9 mouse cellular contexts compared by ENCODE assay signal in genomic region chr5:66209532-66210176, GRCm38 (mm10). TPM values are rescaled to one million over a fixed set of nuclear protein-coding genes. Genes with fewer than 3 reads are reported as not detected.
DNase-seq lines count a peak whose midpoint lies in the region; ATAC-seq lines count a peak whose summit lies in the region.
"Had no signal": no experiment of that assay in that cellular context is flagged by ENCODE, and none has a peak within 500 bp of the region (broad histone marks: within the 10 kb centered on the region; RNA-seq: fewer than 3 reads in every experiment).

No protein-coding gene starts in this region.

- ATAC-seq in megakaryocyte progenitor cell, adult 5-6 weeks (replicated peaks; ENCODE audit: poor library complexity) = peak; percentile 55; the same call in 1 of the 2 replicates
- no peak for ATAC-seq in erythroblast, adult 5-6 weeks (replicated peaks; ENCODE audit: low FRiP score, poor library complexity, severe bottlenecking)

- DNase-seq in layer of hippocampus, postnatal 14 days (ENCODE audit: low spot score in 2 of 2) = peak; percentile 6 to 25
- DNase-seq in layer of hippocampus, adult 9-11 months = no peak
- DNase-seq in CD4-positive helper T cell, adult 2 months (ENCODE audit: low read depth, low spot score) = peak; percentile 31
- peak; percentile 68 for DNase-seq in NIH3T3 (ENCODE audit: low read depth)
- no peak for DNase-seq in gastrocnemius, adult 18-20 months (ENCODE audit: low spot score)
- DNase-seq: adrenal gland, postnatal 14 days had no signal

RNA-seq across cellular contexts. Expression of gene Rbm47, which starts 36.7 kb away (rescaled TPM):
- 1 to 10 TPM; 1.5 to 5.4 TPM for total RNA-seq in layer of hippocampus, postnatal 14 days (2021)
- 4.4 and 6.1 TPM in 2 replicates for total RNA-seq in megakaryocyte progenitor cell, adult 5-6 weeks (2015)
- total RNA-seq in megakaryocyte progenitor cell, adult 5-6 weeks (2017) = 2.4 and 4.7 TPM in 2 replicates
- under 1 TPM; 0.57 to 0.66 TPM for total RNA-seq in gastrocnemius, adult 18-20 months (2021)
- total RNA-seq in erythroblast, adult 5-6 weeks (2015; ENCODE audit: low replicate concordance) = 2.5 and 5.6 TPM in 2 replicates
- total RNA-seq in erythroblast, adult 5-6 weeks (2017; ENCODE audit: low replicate concordance) = 0.68 and 3.8 TPM in 2 replicates

RNA-seq across cellular contexts. Expression of gene Nsun7, which starts 50.0 kb away (rescaled TPM):
- 10 to 100 TPM in 1 of 2 experiments, 1 to 10 TPM in 1; 8.8 to 10.2 TPM for total RNA-seq in layer of hippocampus, postnatal 14 days (2021)
- total RNA-seq in megakaryocyte progenitor cell, adult 5-6 weeks (2015) = not detected in 2 replicates
- 0.17 TPM in 1 of 2 replicates, not detected in the other for total RNA-seq in megakaryocyte progenitor cell, adult 5-6 weeks (2017)
- under 1 TPM in 1 of 2 experiments, not detected in 1; 0.18 TPM for total RNA-seq in gastrocnemius, adult 18-20 months (2021)
- not detected in 2 replicates for total RNA-seq in erythroblast, adult 5-6 weeks (2015; ENCODE audit: low replicate concordance)
- not detected in 2 replicates for total RNA-seq in erythroblast, adult 5-6 weeks (2017; ENCODE audit: low replicate concordance)
- total RNA-seq: neutrophil, adult 5-6 weeks had no signal

Comparison
In these comparisons a context has a peak if more than half of its experiments do, and no peak if none do; other contexts are left out.
1. DNase-seq: peak in layer of hippocampus, postnatal 14 days (2 of 2), CD4-positive helper T cell, adult 2 months (single experiment) and NIH3T3 (single experiment); none in layer of hippocampus, adult 9-11 months (single experiment) and gastrocnemius, adult 18-20 months (single experiment).
2. RNA of gene Nsun7, which starts 50.0 kb away (total RNA-seq): 8.8 to 10.2 TPM in layer of hippocampus, postnatal 14 days; 0.18 TPM in gastrocnemius, adult 18-20 months, 0.17 TPM in megakaryocyte progenitor cell, adult 5-6 weeks and not detected in erythroblast, adult 5-6 weeks; every median in the first group is over 4 times any median in the second.